Mouse (Mus musculus) lung, postnatal 0 days (tissue): ENCODE measurements around the gene Ttc4. TPM values are rescaled to one million over a fixed set of nuclear protein-coding genes. Genes with fewer than 3 reads are reported as not detected.

Experiments used
- ATAC-seq: fragments of 200-750 bp; cut with Nextera tagmentation; 2 replicates; pipeline ENCODE4 v1.8.0; 2017; ENCODE audit warnings: moderate library complexity
- DNase-seq: peaks from one replicate; pipeline ENCODE4 v3.0.0-alpha.2; 2016; ENCODE audit warnings: low spot score
- H3K27ac ChIP-seq: fragments of 300-500 bp; sonication (generic); 2 replicates; pipeline ENCODE4 v1.5.1; 2014; ENCODE audit warnings: antibody characterized with exemption, mild to moderate bottlenecking, low read length, mixed read lengths
- H3K27me3 ChIP-seq: fragments of 300-500 bp; sonication (generic); replicated peaks from 2 replicates; pipeline ENCODE4 v1.6.1; 2014; ENCODE audit warnings: low read length, mixed read lengths; ENCODE audit not compliant: insufficient read depth
- H3K36me3 ChIP-seq: fragments of 300-500 bp; sonication (generic); 2 replicates; pipeline ENCODE4 v1.6.1; 2014; ENCODE audit warnings: low read length, mixed read lengths; ENCODE audit not compliant: insufficient read depth
- H3K4me1 ChIP-seq: fragments of 300-500 bp; sonication (generic); 2 replicates; pipeline ENCODE4 v1.6.1; 2014; ENCODE audit warnings: antibody characterized with exemption, low read depth, low read length, mixed read lengths; ENCODE audit not compliant: insufficient read depth
- H3K4me2 ChIP-seq: fragments of 300-500 bp; sonication (generic); replicated peaks from 2 replicates; pipeline ENCODE4 v1.6.1; 2014; ENCODE audit warnings: low read depth, mild to moderate bottlenecking, low read length, moderate library complexity, mixed read lengths
- H3K4me3 ChIP-seq: fragments of 300-500 bp; sonication (generic); 2 replicates; pipeline ENCODE4 v1.5.1; 2014; ENCODE audit warnings: low read depth, low read length
- H3K9ac ChIP-seq: fragments of 300-500 bp; sonication (generic); replicated peaks from 2 replicates; pipeline ENCODE4 v1.6.1; 2014; ENCODE audit warnings: low read depth, mild to moderate bottlenecking
- H3K9me3 ChIP-seq: fragments of 300-500 bp; sonication (generic); 2 replicates; pipeline ENCODE4 v1.6.1; 2016; ENCODE audit warnings: low read length, mixed read lengths
- CTCF ChIP-seq: IDR thresholded peaks from 2 replicates; pipeline ENCODE4 v1.5.1; 2016; ENCODE audit warnings: antibody characterized with exemption, mild to moderate bottlenecking
- EP300 ChIP-seq: IDR thresholded peaks from 2 replicates; pipeline ENCODE4 v1.6.1; 2016; ENCODE audit warnings: antibody characterized with exemption, mild to moderate bottlenecking, control low read depth
- WGBS: fragments of 180-500 bp; shearing (Covaris S2); extraction: QIAGEN DNeasy Blood & Tissue Kit; methylation state at CpG from one replicate; pipeline ENCODE4 v1.1.7; 2014; 5-methylcytosine and 5-hydroxymethylcytosine counted together
- polyA plus RNA-seq: library from polyadenylated mRNA; unstranded; fragments of >200 nt; fragmentation: Nextera tagmentation; extraction: Ambion mirVana; gene quantifications from 2 replicates; pipeline ENCODE4 v1.2.1, GENCODE M21; 2015

Ttc4 gene
- 38.8 and 39.0 TPM in 2 replicates for polyA plus RNA-seq

DNA sequence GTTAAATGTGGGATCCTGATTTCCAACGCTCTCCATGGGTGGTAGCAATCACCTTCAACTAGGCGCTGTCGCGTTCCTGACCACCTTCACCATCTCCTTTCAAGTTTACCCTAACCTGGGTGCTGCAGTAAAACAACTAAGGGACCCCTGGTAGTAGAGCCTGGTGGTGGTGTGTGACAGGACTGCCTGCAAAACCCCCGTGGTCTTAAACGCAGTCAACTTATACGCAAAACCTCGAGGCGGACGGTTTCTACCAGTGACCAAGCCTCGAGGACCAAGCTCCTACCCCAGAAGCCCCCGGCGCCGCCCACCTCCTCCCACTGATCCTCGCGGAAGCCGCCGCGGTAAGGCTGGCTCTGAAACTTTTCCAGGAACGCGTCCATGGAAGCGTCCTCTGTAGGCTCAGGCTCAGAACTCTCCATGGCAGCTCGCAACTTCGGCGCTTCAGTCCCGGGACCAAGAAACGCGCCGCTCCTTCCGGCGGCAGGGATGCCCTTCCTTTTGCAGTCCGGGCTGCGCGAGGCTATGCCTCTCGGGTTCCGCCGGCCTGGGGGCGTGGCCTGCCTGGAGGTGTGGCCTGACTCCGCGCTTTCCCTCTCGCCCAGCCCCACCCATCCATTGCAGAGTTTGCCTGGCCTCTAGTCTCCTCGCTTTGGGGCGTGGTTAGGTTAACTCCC, at the start of gene Ttc4:
Gene Ttc4, minus strand, starts transcription at position 503 of the 677 bp plus-strand sequence.
- Histone ChIP-seq H3K27ac (peak within 1 kb of the TSS; percentile 52; the same call in 1 of the 2 replicates), H3K9ac (peak within 1 kb of the TSS; percentile 81), H3K4me3 (peak within 1 kb of the TSS; percentile 67), H3K4me2 (peak within 1 kb of the TSS; percentile 70), H3K4me1 (0 out of 2 replicates have a peak, but pooled peaks cover 5% of the 10 kb centered on the region), H3K9me3 (no peaks in the 10 kb centered on the region), H3K36me3 (no peaks in the 10 kb centered on the region), H3K27me3 (no peaks in the 10 kb centered on the region)
- ATAC-seq (peak; percentile 99), DNase-seq (peak; percentile 95)
- under 1% methylated on average over 43 of the region's 43 CpGs for WGBS
- TF ChIP-seq EP300 (no peak), CTCF (no peak)

DNA sequence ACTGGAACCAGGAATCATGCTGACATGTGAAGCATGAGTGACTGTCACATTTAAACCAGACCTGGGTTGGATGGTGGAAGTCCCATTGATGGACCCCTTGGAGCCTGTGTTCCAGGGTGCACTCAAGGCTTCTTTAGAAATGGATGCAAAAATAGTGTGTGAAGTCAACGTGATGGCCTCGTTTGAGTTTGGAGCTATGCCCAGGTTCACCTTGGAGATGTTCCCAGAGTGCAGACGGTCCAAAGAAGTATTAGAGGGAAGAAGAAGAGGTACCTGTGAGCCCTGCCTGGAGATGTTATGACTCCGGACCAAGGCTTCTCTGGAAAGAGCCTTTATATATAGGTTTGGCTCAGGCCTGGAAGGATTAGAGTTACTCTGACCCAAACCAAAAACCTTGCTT, 41.9 kb upstream of the Ttc4 start:
- ATAC-seq (no peak), DNase-seq (no peak)
- WGBS, result 78% methylated on average over 4 of the region's 4 CpGs
- no peak for TF ChIP-seq CTCF
- no peak for TF ChIP-seq EP300
- no peak overlapping the region for H3K27ac ChIP-seq
- H3K4me1 ChIP-seq, result no peaks in the 10 kb centered on the region
- H3K36me3 ChIP-seq, result no peaks in the 10 kb centered on the region
- H3K9ac ChIP-seq, result no peak overlapping the region
- no peaks in the 10 kb centered on the region for H3K27me3 ChIP-seq
- no peak overlapping the region for H3K4me2 ChIP-seq
- H3K9me3 ChIP-seq, result no peaks in the 10 kb centered on the region
- no peak overlapping the region for H3K4me3 ChIP-seq

GRCm38 (mm10) chr4:106713622-106714021, 34.9 kb upstream of the Ttc4 start:
- H3K9me3 ChIP-seq, result no peaks in the 10 kb centered on the region
- DNase-seq (no peak), ATAC-seq (no peak)
- H3K36me3 ChIP-seq, result no peaks in the 10 kb centered on the region
- no peak overlapping the region for H3K9ac ChIP-seq
- H3K4me2 ChIP-seq, result no peak overlapping the region
- 86% methylated on average over 6 of the region's 6 CpGs for WGBS
- H3K4me3 ChIP-seq, result no peak overlapping the region
- no peaks in the 10 kb centered on the region for H3K4me1 ChIP-seq
- no peak for TF ChIP-seq EP300
- no peak for TF ChIP-seq CTCF
- H3K27ac ChIP-seq, result no peak overlapping the region
- no peaks in the 10 kb centered on the region for H3K27me3 ChIP-seq

- H3K9ac ChIP-seq, result no peak overlapping the region
- no peaks in the 10 kb centered on the region for H3K4me1 ChIP-seq
- no peaks in the 10 kb centered on the region for H3K9me3 ChIP-seq
- ATAC-seq (peak; percentile 47; the same call in 1 of the 2 replicates), DNase-seq (peak; percentile 78)
- 0 out of 2 replicates have a peak overlapping the region, but pooled peaks have one; percentile 3 for H3K4me3 ChIP-seq
- no peaks in the 10 kb centered on the region for H3K36me3 ChIP-seq
- 0% methylated on average over 8 of the region's 8 CpGs for WGBS
- no peaks in the 10 kb centered on the region for H3K27me3 ChIP-seq
- peak overlapping the region; percentile 36; the same call in 1 of the 2 replicates for H3K4me2 ChIP-seq
- TF ChIP-seq CTCF, result peak; percentile 96
- TF ChIP-seq EP300, result no peak
- H3K27ac ChIP-seq, result no peak overlapping the region
These were observed 29.7 kb upstream of the Ttc4 start for GRCm38 (mm10) chr4:106708408-106708807.

- DNase-seq (no peak), ATAC-seq (peak; percentile 21)
- Histone ChIP-seq H3K36me3 (no peaks in the 10 kb centered on the region), H3K9ac (no peak overlapping the region), H3K4me3 (0 out of 2 replicates have a peak overlapping the region, but pooled peaks have one; percentile 3), H3K4me1 (no peaks in the 10 kb centered on the region), H3K27ac (no peak overlapping the region), H3K9me3 (no peaks in the 10 kb centered on the region), H3K4me2 (peak overlapping the region; percentile 36; the same call in 1 of the 2 replicates), H3K27me3 (no peaks in the 10 kb centered on the region)
- TF ChIP-seq EP300 (no peak), CTCF (no peak)
- 31% methylated on average over 5 of the region's 5 CpGs for WGBS
These were observed 29.2 kb upstream of the Ttc4 start for GRCm38 (mm10) chr4:106707957-106708356.

DNA sequence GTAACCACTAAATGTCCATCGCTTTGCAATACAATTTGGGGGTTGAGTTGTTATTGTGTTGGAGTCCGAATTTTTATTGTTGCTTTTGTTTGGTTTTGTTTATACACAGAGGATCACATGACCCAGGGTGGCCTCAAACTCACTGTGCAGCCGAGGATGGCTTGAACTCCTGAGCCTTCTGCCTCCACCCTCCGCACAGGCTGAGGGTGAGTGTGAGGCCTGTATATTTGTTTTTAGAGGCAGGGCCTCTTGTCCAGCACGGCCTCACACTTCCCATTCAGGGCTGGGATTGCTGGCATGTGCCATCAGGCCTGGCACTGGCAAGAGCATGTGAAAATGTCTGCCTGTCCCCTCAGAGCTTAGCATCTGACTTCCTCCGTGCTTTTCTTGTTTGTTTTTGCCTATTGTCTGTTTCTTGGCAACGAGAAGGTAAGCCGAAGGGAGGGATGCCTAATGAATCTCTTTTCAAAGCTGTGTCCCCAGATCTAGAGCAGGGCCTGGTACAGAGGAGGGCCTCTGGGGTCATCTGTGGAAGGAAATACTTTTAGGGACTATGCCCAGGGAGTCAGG, 26.4 kb upstream of the Ttc4 start:
- no peak for TF ChIP-seq EP300
- TF ChIP-seq CTCF, result no peak
- DNase-seq, result no peak
- Histone ChIP-seq H3K9me3 (no peaks in the 10 kb centered on the region), H3K4me3 (no peak overlapping the region), H3K27me3 (no peaks in the 10 kb centered on the region), H3K4me1 (no peaks in the 10 kb centered on the region), H3K36me3 (no peaks in the 10 kb centered on the region), H3K4me2 (no peak overlapping the region), H3K27ac (no peak overlapping the region), H3K9ac (no peak overlapping the region)
- WGBS, result 36% methylated on average over 8 of the region's 8 CpGs
- no peak for ATAC-seq
